Mouse (Mus musculus) cerebellum, adult 11 months (tissue): ENCODE results near the gene Dtx3.
"Not testable (repeated sequence)": the region's sequence is repeated elsewhere in the genome, so short reads cannot be mapped to it uniquely, and the experiment has no call there.

ENCODE experiments used
- DNase-seq: peaks from one replicate; pipeline ENCODE4 v3.0.0; 2022

Dtx3 gene

GRCm38 (mm10) chr10:127203106-127203505 lies 7.6 kb upstream of the Dtx3 start:
- DNase-seq, result no peak

- DNase-seq, result no peak
Measured at GRCm38 (mm10) chr10:127200279-127200678, 4.8 kb upstream of the Dtx3 start.

GRCm38 (mm10) chr10:127199474-127199873 lies 3.9 kb upstream of the Dtx3 start:
- no peak for DNase-seq

GRCm38 (mm10) chr10:127199068-127199467 lies 3.5 kb upstream of the Dtx3 start:
- no peak for DNase-seq

- DNase-seq, result no peak
Measured at GRCm38 (mm10) chr10:127198492-127198891, 3.0 kb upstream of the Dtx3 start.

GRCm38 (mm10) chr10:127197505-127198110 lies 2.1 kb upstream of the Dtx3 start:
- no peak for DNase-seq

- DNase-seq, result no peak
Measured at GRCm38 (mm10) chr10:127197104-127197503, 1.6 kb upstream of the Dtx3 start.

GRCm38 (mm10) chr10:127196392-127196791 lies 864 bp upstream of the Dtx3 start:
- DNase-seq, result peak; percentile 51

- DNase-seq, result peak; percentile 67
Measured at GRCm38 (mm10) chr10:127194428-127195327, 850 bp downstream of the Dtx3 start.

GRCm38 (mm10) chr10:127193011-127193410 lies 2.5 kb downstream of the Dtx3 start:
- DNase-seq, result no peak

GRCm38 (mm10) chr10:127192057-127192328 lies 3.5 kb downstream of the Dtx3 start:
- not testable (repeated sequence) for DNase-seq

- no peak for DNase-seq
Measured at GRCm38 (mm10) chr10:127191191-127192056, 4.1 kb downstream of the Dtx3 start.

GRCm38 (mm10) chr10:127190398-127191190 lies 4.9 kb downstream of the Dtx3 start:
- DNase-seq, result no peak

GRCm38 (mm10) chr10:127189651-127190381 lies 5.7 kb downstream of the Dtx3 start, which contains the start of gene Arhgef25:
Arhgef25 (minus strand) TSS chr10:127190083.
- no peak for DNase-seq

GRCm38 (mm10) chr10:127189116-127189650 lies 6.3 kb downstream of the Dtx3 start:
- DNase-seq, result peak; percentile 55

GRCm38 (mm10) chr10:127188465-127189115 lies 6.9 kb downstream of the Dtx3 start:
- DNase-seq, result peak; percentile 70

GRCm38 (mm10) chr10:127188079-127188453 lies 7.5 kb downstream of the Dtx3 start:
- DNase-seq, result no peak

GRCm38 (mm10) chr10:127187371-127188078 lies 8.0 kb downstream of the Dtx3 start:
- DNase-seq, result peak; percentile 54

- DNase-seq, result no peak
Measured at GRCm38 (mm10) chr10:127186451-127186850, 9.1 kb downstream of the Dtx3 start.

GRCm38 (mm10) chr10:127185506-127185905 lies 10.0 kb downstream of the Dtx3 start:
- DNase-seq, result no peak
